Mouse (Mus musculus): ENCODE data around the gene Polr1d.
A peak's percentile ranks its signal among the peaks of the same experiment; 100 is the strongest.

The Polr1d gene

GRCm38 (mm10) chr5:147056712-147057290 lies 20.0 kb upstream of the Polr1d start:
- no peak for DNase-seq

- no peak for DNase-seq
Observed at GRCm38 (mm10) chr5:147057626-147058414, 19.0 kb upstream of the Polr1d start.

GRCm38 (mm10) chr5:147058661-147059060 lies 18.2 kb upstream of the Polr1d start:
- DNase-seq: peak; percentile 96

- no peak for DNase-seq
Observed at GRCm38 (mm10) chr5:147059319-147059718, 17.5 kb upstream of the Polr1d start.

GRCm38 (mm10) chr5:147060024-147060423 lies 16.8 kb upstream of the Polr1d start:
- no peak for DNase-seq

- DNase-seq: no peak
Observed at GRCm38 (mm10) chr5:147063215-147063661, 13.6 kb upstream of the Polr1d start.

GRCm38 (mm10) chr5:147066129-147066528 lies 10.7 kb upstream of the Polr1d start:
- no peak for DNase-seq

GRCm38 (mm10) chr5:147066965-147067364 lies 9.9 kb upstream of the Polr1d start:
- DNase-seq: peak; percentile 51

GRCm38 (mm10) chr5:147068876-147069275 lies 8.0 kb upstream of the Polr1d start:
- peak; percentile 88 for DNase-seq

GRCm38 (mm10) chr5:147070791-147071516 lies 5.9 kb upstream of the Polr1d start:
- DNase-seq: no peak

- no peak for DNase-seq
Observed at GRCm38 (mm10) chr5:147071886-147072285, 5.0 kb upstream of the Polr1d start.

- DNase-seq: no peak
Observed at GRCm38 (mm10) chr5:147073805-147074204, 3.0 kb upstream of the Polr1d start.

GRCm38 (mm10) chr5:147075103-147076025 lies 1.5 kb upstream of the Polr1d start:
- DNase-seq: peak; percentile 72

GRCm38 (mm10) chr5:147076026-147076798 lies 638 bp upstream of the Polr1d start, which contains the start of gene Lnx2:
TSS of gene Lnx2 (minus strand) at chr5:147076586.
- DNase-seq: peak; percentile 98

- DNase-seq: peak; percentile 92
Observed at GRCm38 (mm10) chr5:147077305-147078034, 620 bp downstream of the Polr1d start.

- DNase-seq: peak; percentile 58
Observed at GRCm38 (mm10) chr5:147078110-147078900, 1.5 kb downstream of the Polr1d start.

- peak; percentile 92 for DNase-seq
Observed at GRCm38 (mm10) chr5:147085201-147085894, 8.5 kb downstream of the Polr1d start.

GRCm38 (mm10) chr5:147086816-147087215 lies 10.0 kb downstream of the Polr1d start:
- DNase-seq: peak; percentile 23

- peak; percentile 41 for DNase-seq
Observed at GRCm38 (mm10) chr5:147089836-147090235, 13.0 kb downstream of the Polr1d start.

Data from cerebellum, adult 9-10 months (tissue).